8 mouse cellular contexts compared by ENCODE assay signal in the genomic region with DNA sequence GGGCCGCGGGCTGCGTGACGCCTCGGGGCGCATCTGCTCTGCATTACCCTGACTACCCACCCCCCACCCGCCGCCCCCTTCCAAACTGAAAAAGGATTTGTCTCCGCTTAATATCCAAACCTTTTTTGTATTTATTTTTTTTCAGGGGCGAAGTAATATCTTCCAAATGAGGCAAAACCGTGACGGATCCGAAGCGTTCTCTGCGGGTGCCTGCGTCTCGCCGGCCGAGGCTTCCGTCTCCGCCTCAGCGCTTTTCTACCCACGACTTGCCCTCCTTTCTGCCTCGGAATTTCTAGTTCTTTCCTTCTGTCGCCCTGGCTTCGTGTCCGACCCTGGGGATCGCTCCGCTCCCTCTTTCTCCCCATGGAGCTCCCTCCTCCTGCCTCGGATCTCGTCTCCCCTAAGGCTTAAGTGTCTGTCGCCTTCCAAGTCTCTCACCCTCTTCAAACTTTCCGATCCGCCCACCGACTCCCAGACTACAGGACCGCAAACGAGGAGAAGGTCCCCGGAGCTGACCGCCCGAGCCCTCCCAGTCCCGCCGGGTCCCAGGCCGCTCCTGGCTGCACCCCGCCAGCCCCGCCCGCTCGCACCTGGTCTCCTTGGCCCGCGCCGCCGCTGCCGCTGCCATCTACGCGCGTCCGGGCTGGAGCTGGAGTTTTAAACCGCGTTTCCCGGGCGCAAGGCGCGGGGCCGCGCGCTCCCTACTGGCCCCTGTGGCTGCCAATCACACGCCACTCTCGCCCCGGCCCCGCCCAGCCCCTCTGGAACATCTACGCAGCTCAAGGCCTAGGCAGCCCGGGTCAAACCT. TPM values are rescaled to one million over a fixed set of nuclear protein-coding genes. Genes with fewer than 3 reads are reported as not detected.
A peak's percentile ranks its signal among the peaks of the same experiment; 100 is the strongest.
DNase-seq lines count a peak whose midpoint lies in the region; ATAC-seq lines count a peak whose summit lies in the region.

A gene (minus strand): TSS at position 632 of the 808 bp plus-strand sequence.

- no peaks in the 10 kb centered on the region for H3K9me3 ChIP-seq in forebrain, embryonic 13.5 days (replicated peaks)

- H3K4me2 ChIP-seq in forebrain, embryonic 13.5 days: peak within 1 kb of the TSS; percentile 60

- peaks cover 30% of the 10 kb centered on the region for H3K4me1 ChIP-seq in forebrain, embryonic 13.5 days

- no peak within 1 kb of the TSS for H3K27ac ChIP-seq in forebrain, embryonic 13.5 days

- DNase-seq in adrenal gland, postnatal 36 days: peak; percentile 11 to 39
- no peak for DNase-seq in adrenal gland, adult 8-10 months
- peak; percentile 84 for DNase-seq in ES-CJ7 (ENCODE audit: low read depth, low spot score)
- DNase-seq in kidney, postnatal 10 days: peak; percentile 48
- no peak for DNase-seq in gastrocnemius, postnatal 14 days

- under 1% methylated on average over 71 of the region's 71 CpGs for WGBS in forebrain, embryonic 13.5 days

- peaks cover 99% of the 10 kb centered on the region for H3K27me3 ChIP-seq in forebrain, embryonic 13.5 days

- no peak within 1 kb of the TSS for H3K9ac ChIP-seq in forebrain, embryonic 13.5 days

- peak within 1 kb of the TSS; percentile 33 for H3K4me3 ChIP-seq in forebrain, embryonic 13.5 days

- H3K36me3 ChIP-seq in forebrain, embryonic 13.5 days (ENCODE audit: poor library complexity, severe bottlenecking): no peaks in the 10 kb centered on the region

- intact Hi-C loops in gastrocnemius, postnatal 14 days (cut with DNase I; ENCODE audit: low total_unique reads): no loop called here

- peak; percentile 52; the same call in 1 of the 2 replicates for ATAC-seq in forebrain, embryonic 13.5 days
- ATAC-seq in megakaryocyte progenitor cell, adult 5-6 weeks (replicated peaks; ENCODE audit: poor library complexity): peak; percentile 49
- no peak for ATAC-seq in erythroid progenitor cell, adult 5-6 weeks (replicated peaks; ENCODE audit: low FRiP score, poor library complexity, severe bottlenecking)

RNA-seq across cellular contexts. Expression of the gene that starts here (rescaled TPM):
- not detected for total RNA-seq in adrenal gland, postnatal 36 days (2021)
- total RNA-seq in adrenal gland, adult 8-10 months (2022): not detected
- polyA plus RNA-seq in forebrain, embryonic 13.5 days (2015; fragmentation: Nextera tagmentation; extraction: Ambion mirVana): 0.09 and 0.11 TPM in 2 replicates
- not detected in 2 replicates for total RNA-seq in megakaryocyte progenitor cell, adult 5-6 weeks (2015)
- not detected in 2 replicates for total RNA-seq in megakaryocyte progenitor cell, adult 5-6 weeks (2017)
- not detected in 2 replicates for total RNA-seq in erythroid progenitor cell, adult 5-6 weeks (2015; ENCODE audit: low replicate concordance)
- not detected in 2 replicates for total RNA-seq in erythroid progenitor cell, adult 5-6 weeks (2017; ENCODE audit: low replicate concordance)
- not detected for total RNA-seq in gastrocnemius, postnatal 14 days (2021)

Comparison
In these comparisons a context has a peak if more than half of its experiments do, and no peak if none do; other contexts are left out.
1. Peak in DNase-seq in adrenal gland, postnatal 36 days; RNA of the gene not detected or under 1 TPM.
2. Peak in ATAC-seq, H3K4me3 ChIP-seq and H3K4me2 ChIP-seq in forebrain, embryonic 13.5 days; RNA of the gene not detected or under 1 TPM.
3. Peak in ATAC-seq in megakaryocyte progenitor cell, adult 5-6 weeks; RNA of the gene not detected or under 1 TPM.
4. DNase-seq: peak in ES-CJ7 (single experiment) and kidney, postnatal 10 days (single experiment); none in adrenal gland, adult 8-10 months (single experiment) and gastrocnemius, postnatal 14 days (single experiment).